Mouse (Mus musculus): Measurements from ENCODE around the gene Cacna2d4. TPM values are rescaled to one million over a fixed set of nuclear protein-coding genes. Genes with fewer than 3 reads are reported as not detected.

Gene Cacna2d4
- polyA plus RNA-seq, 1 experiment from 2014 or later, result 1.2 TPM

DNA sequence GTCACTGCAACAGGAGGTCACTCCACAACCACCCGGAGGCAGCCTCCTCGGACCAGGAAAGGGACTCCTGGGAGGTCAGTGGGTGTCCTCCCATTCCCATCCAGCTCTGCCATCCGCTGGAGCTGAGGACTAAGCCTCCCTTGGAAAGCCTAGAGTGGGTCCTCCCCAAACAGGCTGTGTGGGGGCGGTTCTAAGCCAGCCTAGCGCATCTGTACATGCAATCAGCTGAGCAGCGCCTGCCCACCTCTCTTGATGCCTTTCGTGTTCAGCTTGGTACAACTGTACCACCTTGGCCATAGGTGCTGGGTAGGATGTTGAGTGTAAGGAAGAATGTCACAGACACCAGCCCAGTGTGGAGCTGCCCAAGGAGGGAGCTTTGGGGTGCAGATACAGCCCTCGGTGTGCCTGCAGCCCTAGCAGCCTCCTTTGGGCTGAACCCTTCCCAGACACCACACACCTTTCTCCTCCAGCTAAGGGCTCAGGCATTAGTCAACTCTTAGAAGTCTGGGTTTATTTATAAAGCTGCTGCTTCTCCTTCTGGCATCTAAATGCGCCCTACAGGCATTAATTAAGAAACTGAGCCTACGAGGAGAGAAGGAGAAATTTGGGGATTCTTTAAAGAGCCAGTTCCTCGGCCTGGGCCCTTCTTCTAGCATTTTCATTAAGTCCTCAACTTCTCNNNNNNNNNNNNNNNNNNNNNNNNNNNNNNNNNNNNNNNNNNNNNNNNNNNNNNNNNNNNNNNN lies 7.3 kb upstream of the Cacna2d4 start:
- 83% methylated on average over 11 of the region's 11 CpGs for WGBS
- H3K9me3 ChIP-seq (ENCODE audit: control insufficient read depth, low read length), result no peaks in the 10 kb centered on the region
- no peak overlapping the region for H3K27ac ChIP-seq (ENCODE audit: low read depth, low read length)
- H3K4me1 ChIP-seq (ENCODE audit: control insufficient read depth, insufficient read depth, low read depth, low read length), result peaks cover 17% of the 10 kb centered on the region
- H3K4me2 ChIP-seq (ENCODE audit: low read length), result no peak overlapping the region
- no peak overlapping the region for H3K9ac ChIP-seq (ENCODE audit: low read depth, low read length)
- ATAC-seq, result no peak
- H3K4me3 ChIP-seq (ENCODE audit: low read length), result no peak overlapping the region
- no peaks in the 10 kb centered on the region for H3K27me3 ChIP-seq (replicated peaks; ENCODE audit: control insufficient read depth, insufficient read depth, low read length)
- H3K36me3 ChIP-seq (ENCODE audit: control insufficient read depth, insufficient read depth, low read length), result no peaks in the 10 kb centered on the region

DNA sequence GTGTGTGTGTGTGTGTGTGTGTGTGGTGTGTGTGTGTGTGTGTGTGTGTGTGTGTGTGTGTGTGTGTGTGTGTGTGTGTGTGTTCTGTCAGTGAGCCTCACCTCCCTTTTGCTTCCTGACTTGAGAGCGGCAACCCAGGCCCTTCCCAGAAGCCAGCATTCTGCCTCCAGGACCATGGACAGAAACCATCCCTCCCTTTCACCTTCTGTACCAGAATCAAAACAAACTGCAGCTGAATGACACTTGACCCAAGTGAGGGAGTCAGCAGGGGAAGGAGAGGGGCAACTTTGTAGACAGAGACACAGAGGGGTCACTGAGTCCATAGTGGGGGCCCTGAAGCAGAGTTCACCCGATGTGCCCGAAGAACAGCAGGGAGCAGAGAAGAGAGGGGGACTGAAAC lies 3.3 kb upstream of the Cacna2d4 start:
- 61% methylated on average over 3 of the region's 3 CpGs for WGBS
- no peak overlapping the region for H3K27ac ChIP-seq (ENCODE audit: low read depth, low read length)

DNA sequence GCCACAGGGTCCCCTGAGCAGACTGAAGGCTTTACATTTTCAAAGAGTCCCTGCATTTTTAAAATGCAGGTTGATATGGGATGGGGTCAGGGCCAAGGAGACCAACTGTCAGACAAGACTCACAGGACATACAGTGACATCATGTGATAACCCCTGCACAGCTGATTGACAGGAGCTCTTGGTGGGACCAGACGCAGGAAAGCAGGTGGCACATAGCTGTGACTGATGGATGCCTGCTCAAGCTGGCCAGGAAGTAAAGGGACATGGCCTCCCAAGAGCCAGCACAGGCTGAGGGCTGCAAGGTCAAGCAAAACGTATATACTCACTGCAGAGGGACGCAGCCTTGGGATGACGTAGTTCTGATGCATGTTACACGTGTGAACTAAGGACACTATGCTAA lies 885 bp upstream of the Cacna2d4 start:
- Histone ChIP-seq H3K9me3 (ENCODE audit: control insufficient read depth, low read length) (no peaks in the 10 kb centered on the region), H3K9ac (ENCODE audit: low read depth, low read length) (no peak overlapping the region), H3K27ac (ENCODE audit: low read depth, low read length) (no peak overlapping the region), H3K36me3 (ENCODE audit: control insufficient read depth, insufficient read depth, low read length) (no peaks in the 10 kb centered on the region), H3K4me2 (ENCODE audit: low read length) (no peak overlapping the region), H3K4me1 (ENCODE audit: control insufficient read depth, insufficient read depth, low read depth, low read length) (peaks cover 10% of the 10 kb centered on the region), H3K27me3 (replicated peaks; ENCODE audit: control insufficient read depth, insufficient read depth, low read length) (no peaks in the 10 kb centered on the region), H3K4me3 (ENCODE audit: low read length) (no peak overlapping the region)
- 83% methylated on average over 5 of the region's 5 CpGs for WGBS
- ATAC-seq, result no peak

More for the DNA sequence above, 3.3 kb upstream of the Cacna2d4 start:
- Histone ChIP-seq H3K27me3 (replicated peaks; ENCODE audit: control insufficient read depth, insufficient read depth, low read length) (no peaks in the 10 kb centered on the region), H3K9ac (ENCODE audit: low read depth, low read length) (no peak overlapping the region), H3K9me3 (ENCODE audit: control insufficient read depth, low read length) (no peaks in the 10 kb centered on the region), H3K4me3 (ENCODE audit: low read length) (no peak overlapping the region), H3K36me3 (ENCODE audit: control insufficient read depth, insufficient read depth, low read length) (no peaks in the 10 kb centered on the region), H3K4me2 (ENCODE audit: low read length) (no peak overlapping the region), H3K4me1 (ENCODE audit: control insufficient read depth, insufficient read depth, low read depth, low read length) (peaks cover 9% of the 10 kb centered on the region)
- ATAC-seq, result no peak

DNA sequence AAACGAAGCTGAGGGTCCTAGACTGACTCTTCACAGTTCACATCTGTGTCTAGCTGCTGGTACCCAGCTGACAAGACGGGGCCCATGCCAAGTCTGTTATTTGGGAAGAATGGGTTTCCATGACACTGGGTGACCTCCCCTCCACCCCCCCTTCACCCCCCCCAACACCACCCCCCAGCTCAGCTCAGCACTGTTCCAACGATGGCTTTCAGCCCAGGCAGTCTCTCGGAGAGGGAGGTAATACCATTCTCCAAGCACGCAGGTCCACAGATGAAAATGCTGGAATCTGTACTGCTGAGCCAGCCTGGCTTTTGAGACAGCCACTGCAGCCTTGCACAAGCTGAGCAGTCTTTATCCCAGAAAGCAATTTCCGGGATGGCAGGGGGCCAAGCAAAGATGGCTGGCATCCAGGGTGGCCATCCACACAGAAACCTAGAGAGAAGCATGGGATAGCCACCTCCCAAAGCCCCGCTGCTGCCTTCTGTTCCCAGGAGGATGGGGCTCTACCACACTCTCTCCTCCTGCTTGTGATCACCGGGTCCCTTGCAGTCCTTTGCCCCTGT lies 1.2 kb downstream of the Cacna2d4 start:
- Histone ChIP-seq H3K4me3 (ENCODE audit: low read length) (no peak overlapping the region), H3K36me3 (ENCODE audit: control insufficient read depth, insufficient read depth, low read length) (no peaks in the 10 kb centered on the region), H3K4me2 (ENCODE audit: low read length) (no peak overlapping the region), H3K4me1 (ENCODE audit: control insufficient read depth, insufficient read depth, low read depth, low read length) (peaks cover 13% of the 10 kb centered on the region), H3K9me3 (ENCODE audit: control insufficient read depth, low read length) (no peaks in the 10 kb centered on the region), H3K27ac (ENCODE audit: low read depth, low read length) (peak overlapping the region; percentile 77), H3K27me3 (replicated peaks; ENCODE audit: control insufficient read depth, insufficient read depth, low read length) (no peaks in the 10 kb centered on the region), H3K9ac (ENCODE audit: low read depth, low read length) (no peak overlapping the region)
- peak; percentile 97 for ATAC-seq
- 28% methylated on average over 8 of the region's 8 CpGs for WGBS

DNA sequence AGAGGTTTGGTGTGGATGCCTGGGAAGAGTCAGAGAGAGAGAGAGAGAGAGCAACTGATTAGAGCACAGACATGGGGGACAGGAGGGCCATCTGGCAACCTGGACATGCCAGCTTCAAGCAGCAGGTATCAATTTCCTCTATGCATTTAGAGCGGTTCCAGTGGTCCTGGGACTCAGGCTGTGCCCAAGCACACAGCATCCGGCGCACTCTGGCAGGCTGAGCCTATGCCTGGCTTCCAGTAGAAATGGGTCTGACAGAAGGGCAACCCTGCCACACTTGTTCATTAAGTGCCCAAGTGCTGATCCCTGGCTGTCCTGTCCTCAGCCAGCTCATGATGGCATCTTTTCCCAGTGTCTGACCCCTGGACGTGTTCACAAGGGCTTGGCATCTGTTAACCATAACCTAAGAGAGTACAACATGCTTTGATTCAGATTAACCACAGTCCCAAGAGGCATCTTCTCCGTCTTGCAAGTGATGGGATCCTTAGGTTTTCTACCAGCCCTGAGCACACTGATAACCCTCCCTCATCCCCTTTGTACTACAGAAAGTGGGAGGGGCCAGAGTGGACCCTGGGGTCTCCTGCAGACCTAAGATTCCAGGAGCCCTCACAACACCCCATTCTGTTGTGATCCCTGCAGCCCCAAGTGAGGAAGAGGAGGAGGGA lies 3.1 kb downstream of the Cacna2d4 start:
- Histone ChIP-seq H3K4me3 (ENCODE audit: low read length) (no peak overlapping the region), H3K27me3 (replicated peaks; ENCODE audit: control insufficient read depth, insufficient read depth, low read length) (no peaks in the 10 kb centered on the region), H3K27ac (ENCODE audit: low read depth, low read length) (no peak overlapping the region), H3K4me1 (ENCODE audit: control insufficient read depth, insufficient read depth, low read depth, low read length) (peaks cover 13% of the 10 kb centered on the region), H3K9ac (ENCODE audit: low read depth, low read length) (no peak overlapping the region), H3K36me3 (ENCODE audit: control insufficient read depth, insufficient read depth, low read length) (no peaks in the 10 kb centered on the region), H3K4me2 (ENCODE audit: low read length) (no peak overlapping the region), H3K9me3 (ENCODE audit: control insufficient read depth, low read length) (no peaks in the 10 kb centered on the region)
- WGBS, result 74% methylated on average over 5 of the region's 5 CpGs
- no peak for ATAC-seq

DNA sequence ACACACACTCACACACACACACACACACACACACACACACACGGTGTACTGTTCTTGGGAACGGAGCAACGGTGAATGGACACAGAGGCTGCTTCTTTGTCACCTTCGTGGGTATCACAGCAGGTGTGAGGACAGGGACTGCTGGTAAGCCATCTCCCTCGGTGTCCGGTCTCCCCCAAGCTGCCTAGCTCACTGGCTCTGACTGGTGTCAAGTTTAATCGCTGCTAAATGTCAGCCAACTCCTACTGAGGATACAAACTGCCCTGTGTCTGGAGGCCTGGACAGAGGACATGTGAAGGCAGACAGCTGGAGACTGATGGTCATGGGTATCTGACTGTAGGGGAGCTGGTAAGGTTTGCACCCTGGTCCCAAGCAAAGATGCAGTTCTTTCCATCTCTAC lies 3.9 kb downstream of the Cacna2d4 start:
- no peak overlapping the region for H3K27ac ChIP-seq (ENCODE audit: low read depth, low read length)
- no peak overlapping the region for H3K4me2 ChIP-seq (ENCODE audit: low read length)
- 76% methylated on average over 7 of the region's 7 CpGs for WGBS
- H3K36me3 ChIP-seq (ENCODE audit: control insufficient read depth, insufficient read depth, low read length), result no peaks in the 10 kb centered on the region
- ATAC-seq, result no peak
- no peaks in the 10 kb centered on the region for H3K9me3 ChIP-seq (ENCODE audit: control insufficient read depth, low read length)
- H3K4me3 ChIP-seq (ENCODE audit: low read length), result no peak overlapping the region
- no peaks in the 10 kb centered on the region for H3K27me3 ChIP-seq (replicated peaks; ENCODE audit: control insufficient read depth, insufficient read depth, low read length)
- H3K9ac ChIP-seq (ENCODE audit: low read depth, low read length), result no peak overlapping the region
- H3K4me1 ChIP-seq (ENCODE audit: control insufficient read depth, insufficient read depth, low read depth, low read length), result peaks cover 13% of the 10 kb centered on the region

DNA sequence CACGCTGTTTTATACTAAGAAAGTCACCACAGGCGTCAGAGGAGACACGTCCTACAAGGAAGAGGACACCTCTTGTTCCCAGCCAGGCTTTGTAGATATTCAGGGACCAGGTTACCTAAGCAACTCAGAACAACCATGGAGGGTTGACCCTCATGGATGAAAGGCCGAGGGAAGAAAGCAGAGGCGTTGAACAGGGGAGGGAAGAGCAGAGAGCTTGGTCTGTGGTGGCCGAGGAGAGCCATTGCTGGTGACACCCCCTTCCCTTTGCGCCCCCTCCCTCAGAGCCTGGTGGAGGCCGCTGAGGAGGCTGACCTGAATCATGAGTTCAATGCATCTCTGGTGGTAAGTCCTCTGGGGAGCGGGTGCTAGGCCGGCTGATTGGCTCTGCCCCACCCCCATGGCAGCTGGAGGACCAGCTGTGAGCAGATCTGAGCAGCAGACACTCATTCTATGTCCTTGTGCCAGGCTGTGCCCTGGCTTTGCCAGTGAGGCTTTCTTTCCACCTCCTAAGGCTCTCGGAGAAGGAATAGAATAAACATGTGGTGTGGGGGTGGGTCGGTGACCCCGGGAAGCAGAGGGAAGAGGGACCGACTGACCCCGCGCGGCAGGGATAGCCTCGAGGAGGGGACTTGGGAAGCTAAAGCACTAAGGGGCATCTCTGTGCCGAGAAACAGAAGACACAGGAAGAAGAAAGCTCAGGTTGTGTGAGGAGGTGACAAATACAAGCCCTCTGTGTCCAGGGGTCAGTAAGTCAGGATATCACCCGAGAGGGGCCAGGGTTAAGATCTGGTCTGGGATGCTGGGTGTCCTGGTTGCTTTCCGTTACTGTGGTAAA lies 4.8 kb downstream of the Cacna2d4 start:
- Histone ChIP-seq H3K36me3 (ENCODE audit: control insufficient read depth, insufficient read depth, low read length) (no peaks in the 10 kb centered on the region), H3K27me3 (replicated peaks; ENCODE audit: control insufficient read depth, insufficient read depth, low read length) (no peaks in the 10 kb centered on the region), H3K27ac (ENCODE audit: low read depth, low read length) (no peak overlapping the region), H3K4me2 (ENCODE audit: low read length) (no peak overlapping the region), H3K4me1 (ENCODE audit: control insufficient read depth, insufficient read depth, low read depth, low read length) (peaks cover 13% of the 10 kb centered on the region), H3K9me3 (ENCODE audit: control insufficient read depth, low read length) (no peaks in the 10 kb centered on the region), H3K4me3 (ENCODE audit: low read length) (no peak overlapping the region), H3K9ac (ENCODE audit: low read depth, low read length) (no peak overlapping the region)
- ATAC-seq, result no peak
- 62% methylated on average over 21 of the region's 21 CpGs for WGBS

DNA sequence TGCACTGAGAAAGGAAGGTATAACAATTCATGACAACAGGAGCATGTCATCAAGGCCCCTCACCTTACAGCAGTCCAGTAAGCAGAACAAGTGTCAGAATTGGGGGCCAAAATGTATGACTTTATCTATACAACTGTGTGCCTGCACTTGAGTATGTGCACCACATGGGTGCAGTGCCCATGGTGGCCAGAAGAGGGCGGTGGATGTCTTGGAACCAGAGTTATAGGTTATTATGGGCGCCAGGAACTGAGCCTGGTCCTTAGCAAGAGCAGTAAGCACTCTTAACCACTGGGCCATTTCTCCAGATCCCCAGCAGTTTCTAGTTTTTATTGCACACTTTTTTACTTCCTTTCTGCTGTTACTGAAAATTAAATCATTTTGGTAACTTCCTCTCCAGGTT lies 9.8 kb downstream of the Cacna2d4 start:
- no peak for ATAC-seq
- Histone ChIP-seq H3K4me1 (ENCODE audit: control insufficient read depth, insufficient read depth, low read depth, low read length) (peaks cover 2% of the 10 kb centered on the region), H3K4me2 (ENCODE audit: low read length) (no peak overlapping the region), H3K36me3 (ENCODE audit: control insufficient read depth, insufficient read depth, low read length) (no peaks in the 10 kb centered on the region), H3K4me3 (ENCODE audit: low read length) (no peak overlapping the region), H3K27me3 (replicated peaks; ENCODE audit: control insufficient read depth, insufficient read depth, low read length) (no peaks in the 10 kb centered on the region), H3K27ac (ENCODE audit: low read depth, low read length) (no peak overlapping the region), H3K9me3 (ENCODE audit: control insufficient read depth, low read length) (no peaks in the 10 kb centered on the region), H3K9ac (ENCODE audit: low read depth, low read length) (no peak overlapping the region)
- WGBS, result 61% methylated on average over 2 of the region's 2 CpGs

DNA sequence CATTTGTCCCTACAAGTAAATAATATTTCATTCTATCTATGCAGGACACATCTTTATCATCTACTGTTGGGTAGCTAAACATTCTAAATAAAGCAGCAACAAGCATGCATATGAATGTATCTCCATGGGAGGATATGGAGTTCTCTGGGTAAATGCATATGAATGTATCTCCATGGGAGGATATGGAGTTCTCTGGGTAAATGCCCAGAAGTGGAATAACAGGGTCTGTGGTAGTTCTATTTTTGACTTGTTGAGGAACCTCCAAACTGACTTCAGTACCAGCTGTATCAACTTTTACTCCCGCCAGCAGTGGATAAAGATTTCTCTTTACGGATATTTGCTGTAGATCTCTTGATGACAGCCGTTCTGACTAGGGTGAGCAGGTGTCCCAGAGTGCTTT lies 12.3 kb downstream of the Cacna2d4 start:
- no peak for ATAC-seq
- Histone ChIP-seq H3K4me3 (ENCODE audit: low read length) (no peak overlapping the region), H3K4me2 (ENCODE audit: low read length) (no peak overlapping the region), H3K36me3 (ENCODE audit: control insufficient read depth, insufficient read depth, low read length) (no peaks in the 10 kb centered on the region), H3K4me1 (ENCODE audit: control insufficient read depth, insufficient read depth, low read depth, low read length) (no peaks in the 10 kb centered on the region), H3K9ac (ENCODE audit: low read depth, low read length) (no peak overlapping the region), H3K27me3 (replicated peaks; ENCODE audit: control insufficient read depth, insufficient read depth, low read length) (no peaks in the 10 kb centered on the region), H3K27ac (ENCODE audit: low read depth, low read length) (no peak overlapping the region), H3K9me3 (ENCODE audit: control insufficient read depth, low read length) (no peaks in the 10 kb centered on the region)
- WGBS, result 81% methylated on average over 3 of the region's 3 CpGs

All from hindbrain, embryonic 16.5 days (tissue).